Mouse (Mus musculus) olfactory bulb, adult 2 months (tissue): ENCODE measurements around the gene Tpcn1.

ENCODE experiments used
- CTCF ChIP-seq: fragments of 200-500 bp; IDR thresholded peaks from 2 replicates; pipeline ENCODE4 v1.5.1; 2012; ENCODE audit warnings: low read depth, mild to moderate bottlenecking, low read length, moderate library complexity; ENCODE audit not compliant: insufficient read depth
- POLR2A ChIP-seq: fragments of 200-500 bp; IDR thresholded peaks from 2 replicates; pipeline ENCODE4 v1.6.1; 2012; ENCODE audit warnings: mild to moderate bottlenecking, low read depth, low read length, moderate library complexity; ENCODE audit not compliant: insufficient read depth

DNA sequence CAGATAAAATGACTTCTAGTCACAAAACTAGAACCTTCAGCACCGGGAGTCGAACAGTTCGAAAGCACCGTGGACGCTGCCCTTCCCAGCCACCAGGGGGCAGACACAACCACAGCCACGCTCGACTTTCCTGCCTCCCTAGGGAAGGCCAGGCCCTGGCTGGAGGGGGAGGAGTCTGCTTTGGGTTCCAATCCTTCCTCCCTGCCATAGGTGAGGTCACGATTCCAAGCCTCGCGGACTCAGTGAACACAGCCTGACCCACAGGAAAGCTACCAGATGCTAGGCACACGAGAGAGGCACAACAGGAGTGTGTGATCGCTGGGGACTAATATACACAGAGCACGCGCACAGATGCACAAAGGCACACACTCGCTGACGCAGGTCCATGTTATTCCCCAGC, 83.1 kb downstream of the Tpcn1 start:
- TF ChIP-seq CTCF (peak; percentile 85), POLR2A (no peak)
